Mouse (Mus musculus): Measurements from ENCODE around the gene Lias.

The Lias gene

DNA sequence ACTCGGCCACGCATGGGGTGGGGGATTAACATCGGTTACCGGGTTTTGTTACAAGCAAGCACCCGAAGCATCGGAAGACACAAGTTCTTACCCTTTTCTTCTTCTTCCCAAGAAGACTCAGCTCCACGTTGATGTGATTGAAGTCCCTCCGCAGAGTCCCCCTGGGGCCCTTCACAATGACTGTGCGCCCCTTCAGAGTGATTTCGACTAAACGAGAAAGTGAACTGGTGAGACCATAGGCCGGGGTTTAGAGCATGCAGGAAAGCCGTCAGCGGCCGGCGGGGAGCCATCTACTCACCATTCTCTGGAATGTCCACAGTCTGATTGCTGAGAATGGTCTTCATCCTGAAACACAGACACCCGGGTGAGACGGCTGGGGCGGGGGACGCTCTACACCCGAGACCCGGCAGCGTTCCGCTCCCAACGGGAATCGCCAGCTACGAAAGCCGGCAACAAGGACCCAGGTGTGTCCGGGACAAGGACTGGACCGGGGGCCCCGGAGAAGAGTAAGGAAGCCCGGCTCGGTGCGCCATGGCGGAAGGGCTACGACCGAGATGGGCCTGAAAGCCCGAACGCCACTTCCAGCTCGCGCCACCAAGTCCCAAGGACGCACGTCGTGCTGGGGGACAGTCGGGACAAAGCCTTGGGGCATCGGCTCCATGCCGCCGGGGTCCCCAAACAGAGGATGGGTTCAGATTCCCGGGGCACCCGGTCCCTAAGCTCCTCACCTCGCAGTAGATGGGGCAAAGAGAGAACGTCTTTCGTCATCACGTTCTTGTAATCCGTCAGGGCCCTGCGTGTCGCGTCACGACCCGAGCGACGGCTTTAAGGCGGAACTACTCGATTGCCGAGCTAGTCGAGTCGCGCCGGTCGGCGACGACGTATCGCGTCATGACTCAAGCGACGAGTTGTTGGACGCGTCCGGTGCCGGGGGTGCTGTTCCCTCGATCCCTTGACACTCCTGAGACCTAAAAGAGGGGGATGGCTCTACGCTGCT is at the start of gene Lias, which contains the start of gene Rpl9:
TSS of gene Lias (plus strand) at position 850 of the 997 bp plus-strand sequence.
TSS of gene Rpl9 (minus strand) at position 797 of the 997 bp plus-strand sequence.
- peak; percentile 98 for DNase-seq

DNA sequence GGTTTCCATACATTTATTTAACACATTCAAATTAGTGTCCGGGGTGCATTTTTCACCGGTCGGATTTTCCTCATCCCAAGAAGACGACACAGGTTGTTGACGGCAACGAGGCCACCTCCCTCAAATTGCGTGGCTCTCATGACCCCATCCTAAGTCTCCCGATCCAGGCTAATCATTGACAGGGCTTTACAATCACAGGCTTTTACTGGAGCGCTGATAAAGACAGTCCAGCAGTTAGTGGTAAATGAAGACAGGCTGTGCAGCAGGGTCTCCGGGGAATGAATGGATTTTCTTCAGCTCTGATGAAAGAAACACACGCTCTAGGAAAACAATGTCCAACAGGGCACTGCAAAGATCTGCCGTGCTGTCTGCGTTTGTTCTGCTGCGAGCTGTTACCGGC is 43.1 kb upstream of the Lias start, which contains the start of gene Klb:
TSS of gene Klb (plus strand) at position 147 of the 400 bp plus-strand sequence.
- no peak for DNase-seq

DNA sequence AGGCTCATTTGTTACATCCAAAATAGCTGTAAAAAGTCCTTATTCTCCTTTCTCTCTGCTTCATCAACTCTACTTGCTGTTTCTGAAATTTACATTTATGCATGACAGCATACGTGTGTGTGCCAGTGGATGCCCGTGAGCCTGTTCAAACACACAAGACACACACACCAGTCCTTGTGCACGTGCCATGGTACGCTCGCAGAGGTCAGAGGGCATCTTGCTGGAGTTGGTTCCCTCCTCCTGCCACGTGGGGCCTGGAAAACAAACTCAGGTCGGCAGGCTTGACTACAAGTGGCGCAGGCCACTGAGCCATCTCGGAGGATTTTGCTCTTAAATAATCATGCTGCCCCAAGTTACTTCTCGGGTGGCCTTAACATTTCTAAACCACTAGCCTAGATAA is 40.8 kb upstream of the Lias start:
- DNase-seq = peak; percentile 4

DNA sequence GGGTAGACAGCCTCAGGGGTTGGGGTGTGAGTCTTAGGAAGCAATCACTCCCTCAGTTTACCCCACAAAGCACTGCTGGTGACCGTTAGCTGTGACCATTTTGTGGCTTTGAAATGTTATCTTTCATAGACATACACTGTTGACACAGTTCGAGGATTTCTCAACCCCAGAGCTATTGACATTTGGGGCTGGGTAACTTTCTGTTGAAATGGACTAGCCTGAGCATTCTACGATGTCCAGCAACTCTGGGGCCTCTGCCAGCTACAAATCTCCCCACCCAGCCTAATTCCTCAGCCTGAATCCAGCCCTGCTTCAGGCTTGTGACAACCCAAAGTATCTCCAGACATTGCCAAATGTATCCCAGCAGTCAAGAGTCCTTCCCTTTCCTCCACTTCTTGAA is 37.2 kb upstream of the Lias start:
- no peak for DNase-seq

DNA sequence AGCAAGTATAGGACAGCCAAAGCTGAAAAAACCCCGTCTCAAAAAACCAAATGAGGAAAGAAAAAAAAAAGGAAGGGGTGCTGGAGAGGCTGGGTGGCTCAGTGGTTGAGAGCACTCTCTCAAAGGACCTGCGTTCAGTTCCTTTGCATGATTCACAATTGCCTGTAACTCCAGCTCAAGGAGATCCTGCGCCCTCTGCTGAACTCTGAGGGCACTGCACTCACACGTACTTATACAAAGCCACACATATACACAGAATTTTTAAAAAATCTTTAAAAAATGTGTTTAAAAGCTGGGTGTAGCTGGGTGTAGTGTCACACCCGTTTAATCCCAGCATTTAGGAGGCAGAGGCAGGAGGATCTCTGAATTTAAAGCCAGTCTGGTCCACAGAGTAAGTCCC is 36.3 kb upstream of the Lias start:
- no peak for DNase-seq

DNA sequence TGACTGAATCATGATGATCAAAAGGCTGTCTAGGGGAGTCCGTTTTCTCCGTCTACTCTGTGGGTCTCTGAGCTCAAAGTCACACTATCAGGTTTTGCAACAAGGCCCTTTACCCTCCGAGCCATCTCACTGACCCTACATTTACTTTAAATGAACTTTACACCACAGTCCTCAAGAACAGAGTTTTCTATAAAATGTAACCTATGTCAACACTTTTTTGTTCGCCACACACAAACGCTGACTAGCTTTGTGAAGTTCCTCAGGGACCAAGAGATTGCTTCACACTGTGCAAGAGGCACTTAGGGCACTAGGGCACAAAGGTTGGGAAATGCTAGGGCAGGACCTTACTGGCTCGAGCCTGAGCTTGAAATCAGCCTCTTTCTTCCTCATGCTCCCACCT is 34.4 kb upstream of the Lias start:
- no peak for DNase-seq

DNA sequence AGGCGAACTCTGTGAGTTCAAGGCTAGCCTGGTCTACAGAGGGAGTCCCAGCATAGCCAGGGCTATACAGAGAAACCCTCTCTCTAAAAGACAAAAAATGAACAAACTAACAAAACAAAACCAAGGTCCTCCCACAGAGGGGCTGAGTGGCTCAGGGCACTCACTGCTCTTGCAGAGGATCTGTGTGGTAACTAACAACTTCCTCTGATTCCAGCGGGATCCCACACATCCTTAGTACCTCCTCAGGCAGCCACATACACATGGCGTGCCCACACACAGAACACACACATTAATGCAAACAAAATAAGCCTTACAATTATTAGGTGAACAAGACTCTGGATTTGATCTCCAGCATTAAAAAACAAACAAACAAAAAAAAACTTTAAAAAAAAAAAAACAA is 33.5 kb upstream of the Lias start:
- no peak for DNase-seq

DNA sequence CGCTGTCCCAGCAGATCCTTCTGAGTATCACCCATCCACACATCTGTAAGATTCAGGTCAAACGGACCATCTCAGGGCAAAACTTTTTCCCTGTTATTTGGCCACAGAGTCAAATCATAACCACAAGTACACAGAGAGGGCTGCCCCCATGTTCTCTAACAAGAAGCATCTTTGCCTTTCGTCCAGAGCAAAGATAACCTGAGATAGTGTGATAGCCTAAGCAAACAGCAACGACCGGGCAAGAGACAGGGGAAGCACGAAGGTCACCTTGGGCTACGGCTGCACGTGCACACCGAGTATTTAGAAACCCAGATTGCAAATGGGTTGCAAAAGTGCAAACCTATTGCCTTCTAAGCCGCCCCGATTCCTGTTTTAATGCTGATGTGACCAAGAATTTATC is 23.5 kb upstream of the Lias start:
- no peak for DNase-seq

DNA sequence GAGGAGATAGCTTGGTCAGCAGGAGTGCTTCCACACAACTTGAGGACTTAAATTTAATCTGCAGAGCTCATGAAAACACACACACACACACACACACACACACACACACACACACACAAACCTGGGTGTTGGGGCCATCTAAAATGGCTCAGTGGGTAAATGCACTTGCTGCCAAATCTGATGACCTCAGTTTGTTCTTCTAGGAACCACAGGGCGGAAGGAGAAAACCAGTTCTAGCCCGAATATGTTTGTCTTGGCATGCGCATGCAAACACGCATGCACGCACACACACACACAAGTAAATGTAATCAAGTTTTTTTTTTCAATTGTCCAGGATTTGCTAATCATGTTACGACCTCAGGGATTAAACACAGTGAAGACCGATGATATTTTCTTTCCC is 19.7 kb upstream of the Lias start:
- no peak for DNase-seq

DNA sequence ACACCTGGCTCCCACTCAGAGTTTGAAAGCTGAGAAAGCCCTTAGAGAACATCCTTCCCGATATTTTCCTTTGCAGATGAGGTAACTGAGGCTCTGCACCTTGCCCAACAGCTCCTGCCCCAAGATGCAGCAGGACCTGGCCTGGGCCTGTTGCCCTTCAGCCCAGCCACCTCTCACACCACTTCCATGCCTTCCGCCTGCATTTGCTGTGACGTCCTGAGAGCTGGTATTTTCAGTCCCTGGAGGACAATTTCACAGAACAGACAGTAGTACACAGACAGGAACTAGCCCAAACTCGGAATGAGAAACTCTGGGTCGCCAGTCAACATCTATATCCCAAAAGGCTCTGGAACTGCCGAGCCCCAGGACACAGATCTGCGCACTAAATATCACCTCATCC is 16.6 kb upstream of the Lias start:
- DNase-seq = no peak

DNA sequence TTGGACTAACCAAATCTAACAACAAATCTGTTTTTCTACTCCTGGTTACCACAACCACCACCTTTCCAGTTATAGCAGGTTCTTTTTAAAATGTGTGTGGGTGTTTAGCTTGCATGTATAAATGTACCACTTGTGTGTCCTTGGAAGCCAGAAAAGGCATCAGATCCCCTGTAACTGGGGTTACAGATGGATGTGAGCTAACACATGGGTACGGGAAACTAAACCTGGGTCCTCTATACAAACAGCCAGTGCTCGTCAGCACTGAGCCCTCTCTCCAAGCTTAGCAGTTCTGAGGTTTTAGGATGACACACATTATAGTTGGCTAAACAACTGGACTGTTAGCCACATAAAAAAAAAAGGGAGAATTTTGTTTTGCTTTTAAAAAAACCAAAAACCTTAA is 5.6 kb upstream of the Lias start:
- no peak for DNase-seq

DNA sequence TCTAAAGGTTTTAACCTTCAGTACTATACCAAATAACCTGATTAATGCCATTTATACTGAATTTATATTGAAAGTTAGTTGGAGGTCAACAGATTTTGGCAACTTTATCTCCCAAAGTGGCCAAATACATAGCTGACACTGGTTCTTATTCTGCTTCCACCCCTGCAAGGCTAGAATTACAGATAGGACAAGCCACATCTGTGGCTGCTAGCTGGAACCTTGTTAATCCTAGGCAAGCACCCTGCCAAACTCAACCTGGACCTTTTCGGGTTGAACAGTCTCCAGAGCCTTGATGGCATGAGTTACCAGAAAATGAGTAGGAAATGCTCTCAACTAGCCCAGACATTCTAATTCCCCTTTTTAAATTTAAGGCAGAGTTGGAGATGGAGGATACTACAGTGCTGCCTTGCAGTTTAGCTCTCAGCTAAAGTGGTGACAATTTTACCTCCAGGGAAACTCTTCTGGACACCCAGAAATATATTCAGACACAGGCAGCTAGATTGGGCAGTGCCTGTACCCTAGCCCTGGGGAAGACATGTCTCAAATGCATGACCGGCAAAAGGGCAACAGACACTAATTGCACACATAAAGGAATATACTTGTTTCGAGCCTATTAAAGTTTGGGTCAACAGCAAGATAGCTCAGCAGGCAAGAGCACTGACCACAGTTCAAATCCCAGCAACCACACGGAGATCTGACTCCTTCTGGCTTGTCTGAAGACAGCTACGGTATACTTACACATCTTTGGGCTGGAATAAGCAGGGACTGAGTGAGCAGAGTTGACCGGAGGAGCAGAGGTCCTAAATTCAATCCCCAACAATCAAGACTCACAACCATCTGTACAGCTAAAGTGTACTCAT is 4.1 kb upstream of the Lias start:
- DNase-seq = no peak

DNA sequence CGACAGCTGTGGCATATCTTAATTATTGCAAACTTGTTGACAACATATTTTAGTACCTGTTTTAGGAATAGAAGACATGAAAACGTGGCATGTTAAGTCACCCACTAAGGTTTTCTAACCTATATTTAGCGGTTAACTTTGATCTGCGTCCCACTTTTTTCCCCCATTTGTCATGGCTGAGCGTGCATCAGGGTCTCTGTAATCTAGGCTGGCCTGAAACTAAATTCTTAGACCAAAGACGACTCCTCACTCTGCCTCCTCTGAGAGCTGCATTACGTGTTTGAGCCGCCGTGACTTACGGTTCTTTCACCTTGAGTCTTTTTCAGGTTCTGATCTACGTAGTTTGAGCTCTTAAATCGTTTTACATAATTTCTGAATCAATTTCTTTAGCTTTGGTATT is 456 bp downstream of the Lias start:
- peak; percentile 57 for DNase-seq

DNA sequence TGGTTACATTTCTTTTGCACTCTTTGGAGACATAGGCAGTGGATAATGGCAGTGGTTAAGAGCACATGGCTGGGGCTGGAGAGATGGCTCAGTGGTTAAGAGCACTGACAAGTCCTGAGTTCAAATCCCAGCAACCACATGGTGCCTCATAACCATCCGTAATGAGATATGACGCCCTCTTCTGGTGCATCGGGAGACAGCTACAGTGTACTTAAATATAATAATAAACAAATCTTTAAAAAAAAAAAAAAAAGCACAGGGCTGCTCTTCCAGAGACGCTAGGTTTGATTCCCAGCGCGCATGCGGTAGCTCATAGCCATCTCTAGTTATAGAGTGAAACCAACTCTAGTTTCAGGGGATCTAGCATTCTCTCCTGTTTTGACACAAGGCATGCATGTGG is 3.1 kb downstream of the Lias start:
- no peak for DNase-seq

DNA sequence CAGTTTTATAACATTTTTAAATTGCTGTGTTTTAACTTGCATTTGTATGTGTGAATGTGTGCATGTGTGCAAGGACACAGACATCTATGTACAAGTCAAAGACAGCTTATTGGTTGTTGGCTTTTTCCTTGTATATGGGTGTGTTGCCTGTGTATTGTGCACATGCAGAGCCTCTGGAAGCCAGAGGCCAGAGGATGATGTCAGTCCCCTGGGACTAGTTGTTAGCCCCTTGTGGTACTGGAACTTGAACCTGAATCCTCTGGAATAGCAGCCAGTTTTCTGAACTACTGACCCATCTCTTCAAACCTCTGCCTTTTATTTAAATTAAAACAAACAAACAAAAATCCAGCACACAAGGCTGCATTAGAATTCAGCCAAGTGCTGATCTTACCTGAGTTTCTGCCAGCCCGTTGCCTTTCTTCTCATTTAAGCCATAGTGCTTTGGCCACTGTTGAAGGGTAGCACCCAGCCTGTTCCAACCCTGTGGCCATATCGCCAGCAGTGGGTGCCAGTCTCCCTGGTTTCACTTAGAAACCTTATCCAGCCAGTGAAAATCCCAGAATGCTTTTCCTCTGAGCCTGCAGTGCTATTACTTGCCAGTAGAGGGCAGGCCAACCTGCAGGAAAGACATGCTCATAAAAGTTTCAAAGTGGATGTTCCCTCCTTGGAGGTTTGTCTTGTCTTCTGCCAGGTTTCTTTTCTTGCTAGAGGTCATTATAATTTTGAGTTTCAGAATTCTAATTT is 10.1 kb downstream of the Lias start:
- DNase-seq = peak; percentile 88

DNA sequence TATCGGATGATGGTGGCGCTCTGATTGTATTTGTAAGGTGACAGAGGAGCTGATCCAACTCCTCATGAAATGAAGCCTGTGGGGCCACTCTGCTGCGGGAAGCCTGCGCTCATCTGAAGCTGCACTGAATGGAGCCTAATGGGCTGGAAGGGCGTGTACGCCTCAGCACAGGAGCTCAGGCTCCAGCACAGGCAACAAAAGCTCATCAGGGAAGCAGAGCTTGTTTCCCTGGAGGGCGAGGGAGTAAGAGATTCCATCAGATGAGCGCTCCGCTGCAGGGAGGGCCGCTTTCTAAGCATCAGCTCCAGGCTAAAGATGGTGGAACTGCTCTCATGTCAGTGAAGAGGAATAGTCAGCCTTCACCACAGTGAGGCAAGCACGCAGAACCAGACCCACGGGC is 16.7 kb downstream of the Lias start:
- DNase-seq = peak; percentile 35

DNA sequence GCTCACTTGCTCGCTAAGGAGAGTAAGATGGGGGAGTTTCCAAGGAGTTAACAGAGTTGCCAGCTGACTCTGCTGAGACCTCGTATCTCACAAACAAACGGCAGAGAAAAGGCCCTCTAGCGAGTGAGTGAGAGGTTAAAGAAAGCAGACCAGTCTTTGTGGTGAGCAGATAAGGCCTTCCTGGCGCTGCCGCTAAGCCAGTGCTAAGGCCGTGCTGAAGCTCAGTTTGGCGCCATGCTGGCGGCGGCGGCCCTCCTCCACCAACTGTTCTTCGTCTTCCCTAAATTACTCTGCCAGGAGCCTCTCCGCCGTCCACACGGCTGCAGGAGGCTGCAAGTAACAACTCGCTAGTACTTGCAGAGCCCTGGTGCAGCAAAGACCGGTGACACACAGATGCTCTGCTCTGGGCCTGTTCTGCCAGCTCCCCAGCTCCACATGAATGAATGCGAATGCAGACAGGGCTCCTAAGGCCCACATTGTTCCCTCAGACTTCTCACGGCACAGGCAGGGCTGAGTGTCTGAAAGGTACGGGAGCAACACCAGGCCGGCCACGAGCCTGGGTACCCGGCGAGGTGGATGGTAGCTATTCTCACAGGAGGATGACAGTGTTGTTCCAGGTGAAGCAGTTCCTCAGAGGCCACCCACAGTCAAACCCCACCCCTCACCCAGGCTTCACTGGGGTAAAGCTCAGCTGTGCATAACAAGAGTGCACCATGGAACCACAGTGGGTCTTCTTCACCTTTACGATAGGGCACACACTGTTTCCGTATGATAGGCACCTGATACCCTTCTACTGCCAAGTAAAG is 24.6 kb downstream of the Lias start:
- peak; percentile 30 for DNase-seq

DNA sequence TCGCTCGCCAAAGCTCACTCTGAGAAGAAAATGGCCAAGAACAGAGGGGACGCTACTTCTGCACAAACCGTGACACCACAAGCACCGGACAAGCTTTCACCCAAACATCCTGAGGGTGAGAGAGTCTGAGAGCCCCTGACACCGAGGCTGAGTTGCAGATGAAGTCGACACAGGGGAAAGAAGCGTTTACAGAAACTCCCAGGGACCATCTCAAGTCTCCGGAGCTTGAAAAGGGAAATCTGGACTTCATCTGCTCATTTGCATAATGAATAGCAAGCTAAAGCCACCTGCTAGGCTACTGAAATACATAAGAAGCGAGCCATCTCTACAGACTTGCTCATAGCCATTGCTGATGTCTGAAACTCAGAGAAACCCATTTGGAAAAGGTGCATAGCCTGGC is 27.8 kb downstream of the Lias start:
- DNase-seq = no peak

DNA sequence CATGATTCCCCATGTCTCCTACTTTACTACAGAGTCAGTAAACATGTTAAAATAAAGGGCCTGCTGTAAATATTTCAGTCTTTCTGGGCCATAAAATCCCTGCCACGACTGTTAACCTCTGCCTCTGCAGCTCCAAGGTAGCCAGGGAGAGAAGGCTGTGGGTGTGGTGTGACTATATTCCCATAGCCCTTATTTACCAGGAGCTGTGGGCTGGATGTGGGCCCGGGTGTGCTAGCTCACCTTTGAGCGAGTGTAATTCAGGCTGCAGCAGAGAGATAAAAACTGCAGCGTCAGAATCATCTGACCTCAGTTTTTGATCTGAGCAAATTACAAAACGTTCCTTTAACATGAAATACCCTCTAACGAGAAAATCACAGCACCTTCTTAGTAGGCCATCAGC is 29.5 kb downstream of the Lias start:
- DNase-seq = no peak

DNA sequence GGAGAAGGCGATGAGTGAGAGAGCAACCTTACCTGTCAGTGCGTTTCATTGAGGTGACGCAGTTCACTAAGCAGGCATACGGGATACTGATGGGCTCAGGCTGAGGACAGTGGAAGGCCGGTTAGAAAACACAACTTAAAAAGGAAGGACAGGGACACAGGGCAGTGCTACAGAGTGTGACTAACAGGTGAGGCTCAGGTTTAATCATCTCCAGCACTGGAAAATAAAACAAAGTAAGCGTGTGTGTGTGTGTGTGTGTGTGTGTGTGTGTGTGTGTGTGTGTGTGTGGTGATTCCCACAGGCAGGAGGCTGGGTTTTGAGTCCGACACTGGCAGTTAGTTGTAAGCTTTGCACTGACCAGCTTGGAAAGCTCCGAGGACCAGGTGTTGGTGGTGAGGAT is 31.5 kb downstream of the Lias start:
- no peak for DNase-seq

DNA sequence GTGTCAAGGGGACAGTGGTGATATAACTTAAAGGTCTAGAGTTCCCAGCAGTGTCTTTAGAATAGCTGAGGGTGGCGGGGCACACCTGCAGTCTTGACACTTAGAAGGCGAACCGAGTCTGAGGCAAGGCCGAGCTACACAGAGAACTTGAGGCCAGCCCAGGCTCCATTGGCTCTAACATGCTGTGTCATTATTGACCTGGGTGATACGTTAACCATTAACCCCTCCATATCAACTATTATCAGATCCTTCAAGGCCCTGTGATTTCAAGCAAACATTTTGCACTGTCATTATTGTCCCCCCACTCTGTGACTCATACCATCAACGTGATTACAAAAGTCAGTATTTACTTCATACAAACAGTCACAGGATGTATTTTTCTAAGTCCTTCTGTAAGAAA is 32.9 kb downstream of the Lias start:
- no peak for DNase-seq

DNA sequence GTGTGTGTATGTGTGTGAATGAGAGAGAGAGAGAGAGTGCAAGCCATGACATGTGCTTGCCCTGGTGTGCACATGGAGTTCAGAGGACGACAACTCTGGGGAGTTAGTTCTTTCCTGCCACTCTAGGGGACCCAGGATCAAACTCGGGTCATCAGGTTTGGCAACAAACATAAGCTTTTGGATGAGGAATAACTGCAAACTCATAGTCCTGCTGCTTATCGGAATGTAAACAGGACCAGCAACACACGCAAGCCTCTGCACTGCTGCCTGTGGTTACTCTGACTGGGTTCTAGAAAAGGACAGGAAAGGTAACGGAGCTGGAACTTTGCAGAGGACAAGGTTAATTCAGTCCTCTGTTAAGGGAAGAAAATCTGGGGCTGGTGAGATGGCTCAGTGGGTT is 34.0 kb downstream of the Lias start:
- DNase-seq = no peak
